Mouse (Mus musculus): ENCODE data around the gene Adarb2.

GRCm38 (mm10) chr13:8365523-8365922 lies 162.9 kb downstream of the Adarb2 start:
- TF ChIP-seq CTCF (IDR thresholded peaks at IDR 0.05; ENCODE audit: extremely low read depth, insufficient read depth, low read length), result no peak
- TF ChIP-seq POLR2A (IDR thresholded peaks at IDR 0.05; ENCODE audit: extremely low read depth, insufficient read depth, low read length), result no peak
